Mouse (Mus musculus): ENCODE results near the gene Galnt17. TPM values are rescaled to one million over a fixed set of nuclear protein-coding genes. Genes with fewer than 3 reads are reported as not detected.

Gene Galnt17
- polyA plus RNA-seq, 1 experiment: 0.73 TPM

DNA sequence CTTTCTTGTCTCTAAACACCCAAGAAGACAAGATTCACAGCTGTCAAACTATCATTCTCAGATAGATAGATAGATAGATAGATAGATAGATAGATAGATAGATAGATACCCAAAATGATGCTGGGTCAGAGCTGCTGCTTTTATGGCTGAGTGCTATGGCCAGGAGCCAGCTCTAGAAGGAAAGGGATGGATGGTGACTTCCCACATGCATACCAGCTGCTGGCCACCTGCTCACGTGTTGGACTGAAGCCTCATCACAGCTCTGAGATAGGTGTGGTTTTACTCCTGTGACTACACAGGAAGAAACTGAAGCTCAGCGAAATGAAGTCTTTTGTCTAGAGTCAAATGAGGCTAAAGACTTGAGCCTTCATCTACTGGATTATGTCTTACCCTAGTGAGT is 482.5 kb downstream of the Galnt17 start:
- Histone ChIP-seq H3K9ac (ENCODE audit: low read depth, poor library complexity, severe bottlenecking) (no peak overlapping the region), H3K27me3 (ENCODE audit: control insufficient read depth, insufficient read depth, low read length, poor library complexity, severe bottlenecking) (no peaks in the 10 kb centered on the region), H3K9me3 (replicated peaks; ENCODE audit: control insufficient read depth, insufficient read depth, low read length, poor library complexity, severe bottlenecking) (no peaks in the 10 kb centered on the region), H3K36me3 (ENCODE audit: control insufficient read depth, insufficient read depth, low read length, poor library complexity, severe bottlenecking) (no peaks in the 10 kb centered on the region), H3K4me1 (ENCODE audit: control insufficient read depth, insufficient read depth, low read length) (no peaks in the 10 kb centered on the region), H3K27ac (ENCODE audit: insufficient read depth, low read length) (no peak overlapping the region), H3K4me3 (ENCODE audit: low read depth, low read length) (no peak overlapping the region)
- TF ChIP-seq EP300 (IDR thresholded peaks at IDR 0.05; ENCODE audit: insufficient read depth, low read depth, low read length) (no peak), CTCF (IDR thresholded peaks at IDR 0.05; ENCODE audit: low read depth, low read length) (no peak), POLR2A (IDR thresholded peaks at IDR 0.05; ENCODE audit: insufficient read depth, low read length) (no peak)
